Mouse (Mus musculus) G1E (cell line): ENCODE measurements around the gene Tmem106b. TPM values are rescaled to one million over a fixed set of nuclear protein-coding genes. Genes with fewer than 3 reads are reported as not detected.

ENCODE experiments used
- ATAC-seq: 2 replicates; pipeline ENCODE4 v1.8.0; 2016; ENCODE audit warnings: mild to moderate bottlenecking; ENCODE audit not compliant: insufficient number of reproducible peaks, poor library complexity, low FRiP score, severe bottlenecking; ENCODE audit errors: extremely low read depth
- DNase-seq: peaks from one replicate; pipeline ENCODE4 v3.0.0; 2012; ENCODE audit warnings: low spot score
- H3K27me3 ChIP-seq: 2 replicates; pipeline ENCODE4 v1.6.1; 2012; ENCODE audit warnings: mild to moderate bottlenecking, low read length, inconsistent platforms; ENCODE audit not compliant: insufficient read depth
- H3K36me3 ChIP-seq: replicated peaks from 2 replicates; pipeline ENCODE3; 2012; ENCODE audit warnings: mild to moderate bottlenecking, inconsistent platforms
- H3K4me1 ChIP-seq: 2 replicates; pipeline ENCODE4 v1.6.1; 2012; ENCODE audit warnings: low read depth, low read length, inconsistent platforms, mixed read lengths; ENCODE audit not compliant: insufficient read depth
- H3K4me3 ChIP-seq: 2 replicates; pipeline ENCODE4 v1.5.1; 2012; ENCODE audit warnings: low read depth, mild to moderate bottlenecking, inconsistent platforms, low read length, moderate library complexity, mixed read lengths
- H3K9me3 ChIP-seq: replicated peaks from 2 replicates; pipeline ENCODE4 v1.6.1; 2012; ENCODE audit warnings: inconsistent platforms
- CTCF ChIP-seq: IDR thresholded peaks from 2 replicates; pipeline ENCODE4 v1.5.1; 2012; ENCODE audit warnings: low read depth, low read length, inconsistent platforms, mixed read lengths
- GATA1 ChIP-seq: IDR thresholded peaks from 2 replicates; pipeline ENCODE4 v1.6.1; 2012; ENCODE audit warnings: borderline replicate concordance, low read length, inconsistent platforms, mixed read lengths
- GATA2 ChIP-seq: IDR thresholded peaks from 2 replicates; pipeline ENCODE4 v1.6.1; 2012; ENCODE audit warnings: low read depth, low read length, inconsistent platforms, borderline replicate concordance
- POLR2AphosphoS5 ChIP-seq: IDR thresholded peaks from 2 replicates; pipeline ENCODE4 v1.6.1; 2012; ENCODE audit warnings: low read depth, low read length, inconsistent platforms; ENCODE audit not compliant: insufficient replicate concordance
- TAL1 ChIP-seq: conservative IDR thresholded peaks from 2 replicates; pipeline ENCODE4 v1.6.1; 2012; ENCODE audit warnings: low read depth, low read length, inconsistent platforms, mixed read lengths
- polyA plus RNA-seq: library from polyadenylated mRNA; stranded (reverse); fragments of >175 nt; gene quantifications from 2 replicates; pipeline ENCODE4 v1.2.3, GENCODE M21; 2012
- total RNA-seq, 2 experiments: library from RNA; stranded (forward) in 1 of 2; stranded (reverse) in 1 of 2; fragments of 200-1000 nt in 1 of 2; fragments of >200 nt in 1 of 2; fragmentation: Nextera tagmentation in 1 of 2; gene quantifications; 2 replicates each; pipeline ENCODE4 v1.2.3; 2014 to 2017

Tmem106b gene
- total RNA-seq (2014; fragmentation: Nextera tagmentation): 87.5 and 113 TPM in 2 replicates
- 47.2 and 51.5 TPM in 2 replicates for total RNA-seq (2017)
- 9.5 and 11.0 TPM in 2 replicates for polyA plus RNA-seq

DNA sequence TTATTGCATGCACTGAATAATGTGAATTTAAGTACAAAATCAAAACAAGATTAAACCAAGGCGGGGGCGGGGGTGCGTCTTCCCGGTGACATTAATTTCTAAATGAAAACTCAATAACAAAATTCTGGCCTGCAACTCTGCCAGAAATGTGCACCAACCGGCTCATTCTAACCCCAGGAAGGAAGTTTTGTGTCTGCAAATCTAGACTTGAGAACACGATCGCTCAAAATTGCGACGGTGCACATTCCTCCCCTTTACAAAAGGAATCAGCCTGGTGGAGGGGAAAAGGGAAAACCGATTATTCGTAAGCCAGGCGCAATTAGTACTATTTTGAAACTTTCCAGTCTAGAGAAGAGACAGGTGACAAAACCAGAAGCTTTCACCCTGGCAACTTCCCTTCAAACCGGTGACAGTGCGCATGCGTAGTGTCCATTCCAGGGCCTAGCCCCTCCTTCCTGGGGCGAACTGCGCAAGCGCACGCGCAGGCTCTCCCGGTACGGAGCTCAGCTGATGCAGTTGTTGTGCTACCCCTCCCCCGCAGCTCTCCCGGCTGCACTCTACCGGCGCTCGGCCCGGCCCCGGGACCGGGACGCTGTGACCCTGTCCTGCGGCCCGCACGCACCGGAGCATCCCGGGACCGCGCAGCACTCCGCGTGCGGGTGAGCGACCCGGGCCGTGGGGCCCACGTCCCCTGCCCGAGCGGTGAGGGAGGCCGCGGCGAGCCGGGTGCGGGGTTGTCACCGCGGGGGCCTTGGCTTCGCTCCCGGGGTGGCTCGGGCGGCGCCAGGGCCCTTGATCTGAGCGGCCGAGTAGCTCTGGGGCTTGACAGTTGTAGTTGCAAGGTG, at the start of gene Tmem106b:
TSS of gene Tmem106b (plus strand) at position 458 of the 845 bp plus-strand sequence.
- H3K27me3 ChIP-seq: no peaks in the 10 kb centered on the region
- H3K4me3 ChIP-seq: peak within 1 kb of the TSS; percentile 91
- TF ChIP-seq GATA2: no peak
- TF ChIP-seq CTCF: no peak
- no peak for TF ChIP-seq TAL1
- no peak for TF ChIP-seq GATA1
- no peak for TF ChIP-seq POLR2AphosphoS5
- ATAC-seq: peak; percentile 88
- H3K9me3 ChIP-seq: no peaks in the 10 kb centered on the region
- peak; percentile 86 for DNase-seq
- peaks cover 27% of the 10 kb centered on the region for H3K36me3 ChIP-seq
- peaks cover 15% of the 10 kb centered on the region for H3K4me1 ChIP-seq

DNA sequence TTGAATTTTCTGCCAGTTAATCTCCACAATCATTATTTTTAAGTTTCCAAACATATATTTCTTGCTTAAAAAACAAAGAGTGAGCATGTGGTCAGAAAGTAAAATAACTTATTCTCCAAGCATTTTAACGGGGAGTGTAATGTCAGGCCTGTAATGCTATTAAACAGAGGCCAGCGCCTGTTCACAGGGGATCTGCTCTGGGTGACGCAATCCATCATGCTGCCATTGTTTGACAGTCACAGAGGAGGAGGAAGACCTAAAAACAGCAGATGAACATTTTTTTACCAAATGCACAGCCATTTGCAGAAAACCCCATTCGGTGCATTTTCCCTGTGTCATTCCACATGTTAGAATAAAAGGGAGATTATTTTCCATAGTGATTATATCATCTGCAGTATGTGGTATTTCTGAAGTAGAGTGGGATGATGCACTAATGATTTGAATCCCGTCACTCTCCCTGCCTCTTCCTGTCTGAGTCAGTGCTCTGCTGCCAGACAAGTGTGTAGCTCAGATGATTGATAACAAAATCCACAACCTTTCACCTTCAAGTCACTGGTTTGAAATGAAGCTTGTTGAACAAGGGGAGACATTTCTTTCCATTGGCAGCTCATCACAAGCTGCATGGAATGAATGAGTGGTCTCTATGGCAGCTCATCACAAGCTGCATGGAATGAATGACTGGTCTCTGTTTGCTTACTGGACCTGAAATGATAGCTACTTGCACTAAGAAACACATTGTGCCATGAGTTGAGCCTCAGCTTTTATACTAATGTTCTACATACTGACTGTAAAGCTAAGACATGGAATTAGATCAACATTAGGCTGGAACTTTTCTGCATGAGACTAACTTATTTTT, 48.1 kb upstream of the Tmem106b start:
- no peak for DNase-seq
- no peak for ATAC-seq
- Histone ChIP-seq H3K36me3 (no peaks in the 10 kb centered on the region), H3K27me3 (no peaks in the 10 kb centered on the region), H3K4me1 (no peaks in the 10 kb centered on the region), H3K9me3 (no peaks in the 10 kb centered on the region), H3K4me3 (no peak overlapping the region)
- TF ChIP-seq GATA1: no peak
- no peak for TF ChIP-seq TAL1
- no peak for TF ChIP-seq POLR2AphosphoS5
- TF ChIP-seq GATA2: no peak

DNA sequence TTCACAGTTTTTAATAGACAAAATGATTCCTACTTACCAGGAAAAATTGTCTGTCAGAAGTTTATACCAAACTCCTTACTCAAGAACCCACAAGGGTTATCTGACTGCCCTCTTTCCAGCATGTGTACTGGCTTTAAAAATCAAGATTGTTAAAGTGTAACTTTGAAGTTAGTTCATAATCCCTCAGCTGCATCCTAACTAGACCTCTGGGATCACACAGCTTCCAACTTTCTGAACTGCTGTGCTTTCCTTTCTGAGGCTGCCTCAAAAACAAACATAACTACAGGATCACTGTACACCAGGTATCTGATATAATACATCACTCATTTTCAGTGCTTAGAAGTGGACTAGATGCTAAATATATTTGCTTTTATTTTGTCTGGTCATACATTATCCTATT, 39.0 kb upstream of the Tmem106b start:
- H3K4me3 ChIP-seq: no peak overlapping the region
- H3K27me3 ChIP-seq: no peaks in the 10 kb centered on the region
- H3K4me1 ChIP-seq: no peaks in the 10 kb centered on the region
- TF ChIP-seq GATA1: no peak
- TF ChIP-seq POLR2AphosphoS5: no peak
- no peak for TF ChIP-seq GATA2
- TF ChIP-seq CTCF: no peak
- TF ChIP-seq TAL1: no peak
- H3K36me3 ChIP-seq: no peaks in the 10 kb centered on the region
- DNase-seq (no peak), ATAC-seq (no peak)
- H3K9me3 ChIP-seq: no peaks in the 10 kb centered on the region

DNA sequence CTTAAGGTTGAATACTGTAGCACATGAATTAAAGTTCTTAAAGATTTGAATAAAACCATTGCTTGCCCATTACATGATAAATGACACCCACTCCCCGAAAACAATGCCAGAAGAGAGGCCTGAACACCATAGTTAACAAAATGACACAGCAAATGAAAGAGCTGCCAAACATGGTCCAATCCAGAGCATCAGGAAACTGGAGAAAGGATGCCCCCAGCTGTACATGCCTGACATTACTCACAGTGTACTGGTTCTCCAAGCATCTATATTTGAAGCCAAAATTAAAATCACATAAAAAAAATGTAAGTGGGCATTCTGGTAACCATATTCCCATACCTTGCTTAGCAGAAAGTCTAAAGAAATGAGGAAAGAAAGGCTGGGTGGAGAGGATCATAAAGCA, 38.6 kb upstream of the Tmem106b start:
- H3K9me3 ChIP-seq: no peaks in the 10 kb centered on the region
- H3K4me3 ChIP-seq: no peak overlapping the region
- no peaks in the 10 kb centered on the region for H3K36me3 ChIP-seq
- no peaks in the 10 kb centered on the region for H3K27me3 ChIP-seq
- H3K4me1 ChIP-seq: no peaks in the 10 kb centered on the region
- TF ChIP-seq CTCF (no peak), TAL1 (no peak), POLR2AphosphoS5 (no peak), GATA2 (no peak), GATA1 (no peak)
- ATAC-seq: no peak
- DNase-seq: no peak

DNA sequence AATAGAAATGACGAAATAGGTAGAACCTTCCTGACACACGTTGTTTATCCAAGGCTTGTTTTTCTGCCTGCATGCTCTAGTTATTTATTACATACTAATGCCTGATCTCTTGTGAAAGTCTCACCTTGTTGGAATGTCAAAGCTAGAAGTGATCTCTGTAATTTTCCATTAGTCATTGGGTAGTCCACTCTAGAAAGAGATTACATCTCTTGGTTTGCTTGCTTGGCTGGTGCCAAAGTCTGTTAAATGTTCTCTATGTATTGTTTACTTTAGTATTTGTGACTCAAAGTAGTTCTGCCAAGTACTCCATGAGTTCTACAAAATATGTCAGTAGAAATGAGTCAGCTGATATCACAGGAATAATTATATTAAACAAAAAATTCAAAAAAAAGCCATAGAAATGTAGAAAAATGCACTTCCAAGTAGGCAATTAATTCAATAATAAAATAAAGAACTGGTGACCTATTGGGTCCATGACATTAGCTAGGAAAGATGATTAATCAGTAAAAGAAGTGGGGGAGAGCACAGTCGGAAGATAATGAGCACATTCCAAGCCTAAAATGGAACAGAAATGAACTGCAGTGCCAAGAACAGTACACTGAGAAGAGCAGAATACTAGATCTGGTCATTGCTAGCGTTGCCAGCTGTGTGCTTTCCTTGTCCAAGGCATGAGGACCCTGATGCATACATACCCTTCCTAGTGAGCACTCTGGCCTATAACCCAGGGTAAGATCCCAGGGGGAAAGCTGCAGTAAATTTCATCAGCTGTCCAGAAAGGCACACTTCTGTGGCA, 17.0 kb upstream of the Tmem106b start:
- Histone ChIP-seq H3K9me3 (no peaks in the 10 kb centered on the region), H3K36me3 (no peaks in the 10 kb centered on the region), H3K4me3 (no peak overlapping the region), H3K27me3 (peaks cover 7% of the 10 kb centered on the region), H3K4me1 (no peaks in the 10 kb centered on the region)
- TF ChIP-seq TAL1 (no peak), POLR2AphosphoS5 (no peak), CTCF (no peak), GATA1 (no peak), GATA2 (no peak)
- DNase-seq (no peak), ATAC-seq (no peak)
